Mouse (Mus musculus): Measurements from ENCODE around the gene Ccdc9b.

Gene Ccdc9b

DNA sequence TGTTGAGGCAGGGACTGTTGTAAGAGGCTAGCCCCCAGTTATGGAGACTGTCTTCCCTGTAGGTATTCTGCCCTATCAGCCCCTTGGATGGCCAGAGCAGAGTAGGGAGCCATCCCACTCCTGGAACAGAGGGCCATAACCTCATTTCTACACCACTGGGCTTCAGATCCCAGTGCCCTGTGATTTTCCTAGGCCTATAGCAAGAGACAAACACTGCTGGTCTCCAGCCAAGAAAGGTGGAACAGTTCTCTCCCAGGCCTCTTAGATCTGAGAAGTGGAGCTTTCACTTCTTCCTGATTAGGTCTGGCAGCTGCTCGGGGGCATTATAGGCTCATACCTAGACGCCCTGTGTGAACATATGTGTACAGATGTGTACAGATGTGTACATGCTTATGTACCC is 13.8 kb upstream of the Ccdc9b start:
- no peak for DNase-seq

- no peak for DNase-seq
These were observed 13.4 kb upstream of the Ccdc9b start for GRCm38 (mm10) chr2:118775846-118776245.

DNA sequence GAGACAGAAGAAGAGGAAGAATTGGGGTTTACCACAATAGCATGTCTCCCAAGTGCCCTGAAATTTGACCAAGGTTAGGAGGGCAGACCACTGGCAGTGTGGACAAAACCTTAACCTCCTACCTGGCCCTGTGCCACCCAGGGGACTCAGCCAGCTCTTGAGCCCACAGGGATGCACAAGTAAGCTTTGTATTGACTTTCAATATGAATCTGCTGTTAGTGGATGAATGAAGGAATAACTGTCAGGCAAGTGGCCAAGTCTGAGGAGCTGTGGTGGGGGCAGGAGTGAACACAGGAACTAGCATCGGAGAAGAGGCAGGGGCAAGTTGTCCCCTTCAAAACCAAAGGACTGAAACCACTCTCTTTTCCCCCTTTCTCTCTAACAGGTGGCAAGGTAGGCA is 12.9 kb upstream of the Ccdc9b start:
- no peak for DNase-seq

GRCm38 (mm10) chr2:118774536-118774935 is 12.1 kb upstream of the Ccdc9b start:
- DNase-seq, result no peak

GRCm38 (mm10) chr2:118772158-118772874 is 9.9 kb upstream of the Ccdc9b start, which contains the start of gene Phgr1:
Phgr1 (plus strand) TSS chr2:118772769.
- no peak for DNase-seq

- no peak for DNase-seq
These were observed 3.9 kb upstream of the Ccdc9b start for GRCm38 (mm10) chr2:118766041-118767033.

- no peak for DNase-seq
These were observed 2.4 kb upstream of the Ccdc9b start for GRCm38 (mm10) chr2:118764875-118765274.

- DNase-seq, result no peak
These were observed 1.8 kb upstream of the Ccdc9b start for GRCm38 (mm10) chr2:118764094-118764831.

GRCm38 (mm10) chr2:118763469-118763868 is 1.0 kb upstream of the Ccdc9b start:
- no peak for DNase-seq

DNA sequence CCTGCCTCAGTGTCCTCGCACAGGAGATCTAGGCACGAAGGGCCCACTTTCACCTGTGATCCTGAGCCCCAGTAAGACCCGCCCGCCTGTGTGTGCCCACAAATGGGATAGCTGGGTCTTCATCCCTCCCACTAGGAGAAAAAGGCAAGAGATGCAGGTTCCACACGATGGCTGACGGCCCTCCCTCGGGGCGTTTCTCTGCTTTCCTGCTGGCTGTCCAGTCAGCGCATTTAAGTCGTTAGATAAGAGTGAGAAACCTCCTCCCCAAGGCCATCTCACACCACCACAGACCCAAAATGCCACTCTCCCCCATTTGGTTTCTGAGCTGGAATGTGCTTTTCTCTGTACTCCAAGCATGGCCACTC is 305 bp upstream of the Ccdc9b start:
- no peak for DNase-seq

DNA sequence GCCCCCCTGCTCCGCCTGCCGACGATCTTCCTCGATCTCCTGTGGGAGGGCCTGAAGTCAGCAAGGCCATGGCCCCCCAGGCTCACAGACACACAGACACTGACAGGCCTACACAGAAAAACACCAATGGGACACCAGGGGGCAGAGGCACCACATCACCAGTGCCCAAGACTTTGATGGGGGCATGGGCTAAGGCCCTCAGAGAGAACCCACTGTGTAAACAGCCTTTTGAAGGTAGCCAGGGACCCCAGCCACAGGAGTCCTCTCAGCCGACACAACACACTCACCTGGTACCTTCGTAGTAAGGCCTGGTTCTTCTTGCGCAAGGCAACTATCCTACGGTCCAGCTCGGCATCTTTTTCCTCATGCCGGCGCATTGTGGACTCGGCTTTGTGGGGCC is 1.1 kb downstream of the Ccdc9b start:
- DNase-seq, result no peak

- DNase-seq, result no peak
These were observed 2.0 kb downstream of the Ccdc9b start for GRCm38 (mm10) chr2:118760311-118761025.

GRCm38 (mm10) chr2:118759828-118760227 is 2.6 kb downstream of the Ccdc9b start:
- DNase-seq, result peak; percentile 56

- no peak for DNase-seq
These were observed 6.4 kb downstream of the Ccdc9b start for GRCm38 (mm10) chr2:118756103-118756502.

DNA sequence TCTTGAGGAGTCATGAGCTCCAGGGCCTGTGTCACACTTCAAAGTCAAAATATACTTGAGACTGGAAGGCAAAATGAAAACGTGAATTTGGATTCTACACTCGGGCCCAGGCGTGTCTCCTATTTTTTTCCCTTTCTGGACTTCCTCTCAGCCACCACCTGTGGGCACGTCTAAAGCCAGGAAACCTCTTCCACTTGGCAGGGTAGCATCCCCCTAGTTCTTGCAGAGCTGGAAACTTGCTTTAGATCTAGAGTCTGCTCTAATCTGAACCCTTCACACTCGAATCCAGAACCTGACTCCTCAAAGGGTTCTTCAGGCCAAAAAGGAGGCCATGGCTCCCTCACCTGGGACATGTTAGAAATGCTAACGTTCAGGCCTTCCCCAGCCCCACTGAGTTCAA is 7.1 kb downstream of the Ccdc9b start:
- no peak for DNase-seq

GRCm38 (mm10) chr2:118754143-118754542 is 8.3 kb downstream of the Ccdc9b start:
- no peak for DNase-seq

- DNase-seq, result no peak
These were observed 9.7 kb downstream of the Ccdc9b start for GRCm38 (mm10) chr2:118752792-118753108.

GRCm38 (mm10) chr2:118751896-118752791 is 10.3 kb downstream of the Ccdc9b start:
- no peak for DNase-seq

- no peak for DNase-seq
These were observed 12.0 kb downstream of the Ccdc9b start for GRCm38 (mm10) chr2:118750476-118750875.

DNA sequence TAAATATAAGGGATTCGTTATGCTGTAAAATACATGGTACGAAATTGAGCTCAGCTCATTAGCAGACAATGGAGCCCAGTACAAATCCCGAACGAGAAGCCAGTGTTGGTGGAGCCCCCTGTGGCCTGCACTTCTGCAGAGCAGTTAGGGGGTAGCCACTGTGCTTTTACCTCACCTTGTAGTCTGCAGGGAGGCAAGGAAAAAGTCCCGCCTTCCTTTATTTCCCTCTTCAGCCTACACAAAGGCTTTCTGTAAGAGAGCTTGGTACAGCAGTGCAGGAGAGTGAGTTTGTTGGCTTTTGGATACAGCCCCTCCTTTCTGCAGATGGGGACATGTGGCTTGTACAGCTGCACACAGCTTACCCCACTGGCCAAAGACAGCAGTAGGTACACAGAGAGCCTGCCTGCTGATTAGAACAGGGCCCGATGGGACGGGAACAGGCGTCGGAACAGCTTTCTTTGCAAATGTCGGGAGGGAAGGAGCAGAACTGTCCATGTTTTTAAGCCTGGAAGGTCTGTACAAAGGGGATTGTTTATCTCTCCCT is 13.0 kb downstream of the Ccdc9b start:
- no peak for DNase-seq

DNA sequence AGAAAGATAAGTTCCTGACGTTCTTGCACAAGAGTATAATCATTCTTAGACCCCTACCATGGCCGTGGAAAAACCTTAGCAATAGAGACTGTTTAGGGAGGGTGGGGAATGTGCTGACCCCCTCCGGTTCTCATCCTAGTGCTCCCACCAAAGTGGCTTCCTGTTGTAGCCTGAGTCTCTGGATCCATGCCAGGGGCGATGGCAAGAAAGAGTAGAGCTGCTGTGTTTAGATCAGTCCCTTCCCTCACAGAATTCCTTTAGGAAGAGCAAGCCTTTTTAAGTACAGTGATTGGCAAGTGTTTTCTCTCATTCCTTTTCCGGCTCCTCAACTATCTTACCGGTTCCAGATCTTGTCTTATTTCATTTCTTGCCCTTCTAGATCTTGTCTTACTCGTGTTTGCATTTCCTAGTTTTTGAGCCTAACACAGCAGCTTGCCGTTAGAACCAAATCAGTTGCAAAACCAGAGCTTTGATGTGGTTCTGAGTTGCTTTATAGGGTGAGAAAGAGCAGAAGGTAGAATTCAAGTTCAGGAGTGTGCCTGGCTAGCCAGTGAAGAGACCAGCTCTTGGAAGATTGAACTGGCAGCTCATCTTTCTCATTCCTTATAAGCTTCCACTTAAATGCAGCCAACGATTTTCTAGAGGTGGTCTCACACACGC is 15.0 kb downstream of the Ccdc9b start:
- no peak for DNase-seq
